Mouse (Mus musculus) adrenal gland, adult 10 weeks (tissue): ENCODE measurements around the gene Olfr1115. TPM values are rescaled to one million over a fixed set of nuclear protein-coding genes. Genes with fewer than 3 reads are reported as not detected.

ENCODE experiments used
- polyA plus RNA-seq: library from polyadenylated mRNA; stranded (reverse); fragments of 350-450 nt; fragmentation: Illumina TruSeq; extraction: RNeasy Lipid Tissue Mini Kit (QIAGEN cat#74804); gene quantifications from one replicate; pipeline ENCODE4 v1.2.3, GENCODE M21; 2014; ENCODE audit warnings: low read depth, low replicate concordance

Gene Olfr1115
- polyA plus RNA-seq, result not detected

GRCm38 (mm10) chr2:87247713-87248112 lies at the start of gene Olfr1115:
TSS of gene Olfr1115 (plus strand) at chr2:87248013.

GRCm38 (mm10) chr2:87208670-87209069 lies 39.1 kb upstream of the Olfr1115 start, which contains the start of gene Olfr1113:
TSS of gene Olfr1113 (plus strand) at chr2:87208970.

GRCm38 (mm10) chr2:87267234-87267633 lies 19.4 kb downstream of the Olfr1115 start, which contains the start of gene Olfr1116:
TSS of gene Olfr1116 (plus strand) at chr2:87267534.

Other genes with a start within 250 kb of the Olfr1115 start
- gene Olfr1102, start 249.6 kb upstream of the Olfr1115 start, polyA plus RNA-seq, result not detected
- gene Olfr1104, start 220.9 kb upstream of the Olfr1115 start, polyA plus RNA-seq, result not detected
- not detected for gene Olfr1105, start 211.5 kb upstream of the Olfr1115 start, polyA plus RNA-seq
- not detected for gene Olfr1106, start 195.7 kb upstream of the Olfr1115 start, polyA plus RNA-seq
- not detected for gene Olfr1107, start 172.2 kb upstream of the Olfr1115 start, polyA plus RNA-seq
- gene Olfr1109, start 152.0 kb upstream of the Olfr1115 start, polyA plus RNA-seq, result not detected
- not detected for gene Olfr259, start 133.4 kb upstream of the Olfr1115 start, polyA plus RNA-seq
- gene Olfr1110, start 107.7 kb upstream of the Olfr1115 start, polyA plus RNA-seq, result not detected
- gene Olfr1111, start 95.4 kb upstream of the Olfr1115 start, polyA plus RNA-seq, result not detected
- not detected for gene Olfr1112, start 60.2 kb upstream of the Olfr1115 start, polyA plus RNA-seq
- not detected for gene Olfr1113, start 39.0 kb upstream of the Olfr1115 start, polyA plus RNA-seq
- gene Olfr1116, start 19.5 kb downstream of the Olfr1115 start, polyA plus RNA-seq, result not detected
- not detected for gene Olfr1118, start 59.6 kb downstream of the Olfr1115 start, polyA plus RNA-seq
- gene Olfr1120, start 106.8 kb downstream of the Olfr1115 start, polyA plus RNA-seq, result not detected
- gene Olfr1121, start 121.9 kb downstream of the Olfr1115 start, polyA plus RNA-seq, result not detected
- gene Olfr1122, start 137.8 kb downstream of the Olfr1115 start, polyA plus RNA-seq, result not detected
- gene Olfr1123, start 168.6 kb downstream of the Olfr1115 start, polyA plus RNA-seq, result not detected
- not detected for gene Olfr1124, start 182.3 kb downstream of the Olfr1115 start, polyA plus RNA-seq
- not detected for gene Olfr1126, start 205.9 kb downstream of the Olfr1115 start, polyA plus RNA-seq
- not detected for gene Pramel7, start 249.1 kb downstream of the Olfr1115 start, polyA plus RNA-seq